Mouse (Mus musculus) ES-Bruce4 (cell line): ENCODE data around the gene Wdr89. TPM values are rescaled to one million over a fixed set of nuclear protein-coding genes. Genes with fewer than 3 reads are reported as not detected.
A peak's percentile ranks its signal among the peaks of the same experiment; 100 is the strongest.

ENCODE experiments used
- H3K27ac ChIP-seq: 2 replicates; pipeline ENCODE4 v1.5.1; 2012; ENCODE audit warnings: low read length, inconsistent platforms; ENCODE audit not compliant: insufficient read depth
- H3K27me3 ChIP-seq: 2 replicates; pipeline ENCODE4 v1.6.1; 2012; ENCODE audit warnings: mild to moderate bottlenecking, low read length, inconsistent platforms; ENCODE audit not compliant: control insufficient read depth, poor library complexity, insufficient read depth, severe bottlenecking
- H3K36me3 ChIP-seq: 2 replicates; pipeline ENCODE4 v1.6.1; 2012; ENCODE audit warnings: inconsistent platforms, mild to moderate bottlenecking, low read length, moderate library complexity; ENCODE audit not compliant: control insufficient read depth, poor library complexity, insufficient read depth, severe bottlenecking
- H3K4me1 ChIP-seq: one replicate; pipeline ENCODE4 v1.8.1; 2011; ENCODE audit warnings: low read length; ENCODE audit not compliant: control insufficient read depth, insufficient read depth
- H3K4me3 ChIP-seq: 2 replicates; pipeline ENCODE4 v1.5.1; 2011; ENCODE audit warnings: low read depth, mild to moderate bottlenecking, low read length
- H3K9ac ChIP-seq: 2 replicates; pipeline ENCODE4 v1.6.1; 2012; ENCODE audit warnings: low read depth, mild to moderate bottlenecking, inconsistent platforms; ENCODE audit not compliant: poor library complexity, severe bottlenecking
- H3K9me3 ChIP-seq: replicated peaks from 2 replicates; pipeline ENCODE4 v1.6.1; 2012; ENCODE audit warnings: mild to moderate bottlenecking, low read length, inconsistent platforms; ENCODE audit not compliant: control insufficient read depth, poor library complexity, insufficient read depth, severe bottlenecking
- CTCF ChIP-seq: IDR thresholded peaks from one replicate; pipeline ENCODE4 v1.8.1; 2011; ENCODE audit warnings: low read depth, low read length
- EP300 ChIP-seq: IDR thresholded peaks from 2 replicates; pipeline ENCODE4 v1.6.1; 2011; ENCODE audit warnings: low read depth, low read length; ENCODE audit not compliant: insufficient read depth
- POLR2A ChIP-seq: IDR thresholded peaks from one replicate; pipeline ENCODE4 v1.8.1; 2011; ENCODE audit warnings: low read length; ENCODE audit not compliant: insufficient read depth
- polyA plus RNA-seq: library from polyadenylated mRNA; stranded (reverse); fragments of >200 nt; gene quantifications from 2 replicates; pipeline ENCODE4 v1.2.4, GENCODE M21; 2011; ENCODE audit warnings: low read depth; ENCODE audit not compliant: missing spikeins, insufficient read depth, insufficient read length

The Wdr89 gene
- polyA plus RNA-seq, 1 experiment, result 75.8 TPM

DNA sequence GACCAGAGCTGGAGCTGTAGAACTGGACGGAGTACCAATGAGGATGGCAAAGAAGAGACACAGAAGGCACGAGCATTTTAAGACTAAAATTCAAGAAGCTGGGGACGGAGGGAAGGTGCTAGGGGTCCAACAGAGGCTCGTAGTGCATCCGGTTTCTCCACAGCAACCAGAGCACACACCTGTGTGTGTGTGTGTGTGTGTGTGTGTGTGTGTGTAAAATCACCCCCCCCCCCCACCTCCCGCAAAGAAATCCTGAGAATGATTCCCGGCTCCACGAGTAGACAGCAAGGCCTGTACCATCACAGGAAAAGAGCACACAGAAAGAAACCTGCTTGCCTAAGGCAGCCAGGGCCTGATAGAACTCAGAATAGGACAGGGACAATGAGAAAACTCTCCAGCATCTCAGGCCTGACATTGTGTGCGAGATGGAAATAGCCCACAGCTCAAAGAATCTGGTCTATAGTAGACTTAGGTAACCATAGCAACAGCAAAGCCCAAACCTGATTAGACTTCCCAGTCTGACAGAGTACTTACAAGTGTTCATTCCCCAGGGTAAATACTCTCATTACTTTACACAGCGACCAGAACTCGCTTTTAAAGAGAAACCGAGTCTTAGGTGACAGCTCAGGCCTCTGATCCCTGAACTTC is 20.2 kb downstream of the Wdr89 start:
- no peak overlapping the region for H3K27ac ChIP-seq
- H3K27me3 ChIP-seq, result no peaks in the 10 kb centered on the region
- H3K9me3 ChIP-seq, result no peaks in the 10 kb centered on the region
- no peaks in the 10 kb centered on the region for H3K4me1 ChIP-seq
- H3K4me3 ChIP-seq, result no peak overlapping the region
- H3K36me3 ChIP-seq, result no peaks in the 10 kb centered on the region
- H3K9ac ChIP-seq, result no peak overlapping the region
- TF ChIP-seq CTCF (no peak), POLR2A (no peak), EP300 (no peak)

GRCm38 (mm10) chr12:75648281-75648680 is 21.1 kb downstream of the Wdr89 start:
- Histone ChIP-seq H3K36me3 (no peaks in the 10 kb centered on the region), H3K4me1 (no peaks in the 10 kb centered on the region), H3K27ac (no peak overlapping the region), H3K9me3 (no peaks in the 10 kb centered on the region), H3K9ac (no peak overlapping the region), H3K27me3 (no peaks in the 10 kb centered on the region), H3K4me3 (peak overlapping the region; percentile 31; the same call in 1 of the 2 replicates)
- TF ChIP-seq POLR2A, result no peak
- no peak for TF ChIP-seq EP300
- TF ChIP-seq CTCF, result peak; percentile 71

- Histone ChIP-seq H3K9me3 (no peaks in the 10 kb centered on the region), H3K9ac (no peak overlapping the region), H3K27ac (no peak overlapping the region), H3K4me1 (no peaks in the 10 kb centered on the region), H3K27me3 (no peaks in the 10 kb centered on the region), H3K36me3 (no peaks in the 10 kb centered on the region), H3K4me3 (no peak overlapping the region)
- TF ChIP-seq POLR2A (no peak), CTCF (no peak), EP300 (no peak)
These were observed 21.7 kb downstream of the Wdr89 start for GRCm38 (mm10) chr12:75647663-75648062.

DNA sequence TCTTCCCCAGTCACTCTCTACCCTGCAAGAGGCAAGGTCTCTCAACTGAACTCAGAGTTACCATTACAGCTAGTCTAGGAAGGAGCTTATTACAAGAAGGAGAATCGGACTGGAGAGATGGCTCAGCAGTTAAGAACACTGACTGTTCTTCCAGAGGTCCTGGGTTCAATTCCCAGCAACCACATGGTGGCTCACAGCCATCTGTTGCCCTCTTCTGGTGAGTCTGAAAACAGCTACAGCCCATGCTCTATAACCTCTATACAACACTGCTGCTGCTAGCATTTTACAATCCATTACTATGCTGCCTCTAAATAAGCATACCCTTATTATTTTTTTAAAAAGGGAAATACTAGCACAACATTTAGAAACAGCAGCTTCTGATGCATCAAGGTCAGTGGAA is 23.6 kb downstream of the Wdr89 start:
- Histone ChIP-seq H3K9ac (no peak overlapping the region), H3K9me3 (no peaks in the 10 kb centered on the region), H3K27me3 (no peaks in the 10 kb centered on the region), H3K36me3 (no peaks in the 10 kb centered on the region), H3K27ac (no peak overlapping the region), H3K4me3 (no peak overlapping the region), H3K4me1 (no peaks in the 10 kb centered on the region)
- TF ChIP-seq EP300, result no peak
- TF ChIP-seq CTCF, result no peak
- no peak for TF ChIP-seq POLR2A

DNA sequence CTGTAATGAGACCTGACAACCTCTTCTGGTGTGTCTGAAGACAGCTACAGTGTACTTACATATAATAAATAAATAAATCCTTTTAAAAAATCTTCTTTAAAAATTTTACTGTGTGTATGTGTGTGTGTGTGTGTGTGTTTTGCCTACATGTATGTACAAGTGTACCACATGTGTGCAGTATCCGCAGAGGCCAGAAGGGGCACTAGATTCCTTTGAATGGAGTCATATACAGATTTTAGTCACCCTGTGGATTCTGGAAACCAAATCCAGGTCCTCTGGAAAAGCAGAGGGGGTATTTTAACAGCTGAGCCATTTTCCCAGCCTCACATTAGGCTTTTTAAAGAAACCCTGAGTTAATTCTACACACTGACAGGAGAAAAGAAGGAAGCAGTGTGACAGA is 27.6 kb downstream of the Wdr89 start:
- Histone ChIP-seq H3K4me1 (no peaks in the 10 kb centered on the region), H3K4me3 (no peak overlapping the region), H3K27ac (no peak overlapping the region), H3K27me3 (no peaks in the 10 kb centered on the region), H3K36me3 (no peaks in the 10 kb centered on the region), H3K9ac (no peak overlapping the region), H3K9me3 (0 out of 2 replicates have a peak, but pooled peaks cover 6% of the 10 kb centered on the region)
- no peak for TF ChIP-seq CTCF
- TF ChIP-seq EP300, result no peak
- TF ChIP-seq POLR2A, result no peak

GRCm38 (mm10) chr12:75638345-75638744 is 31.0 kb downstream of the Wdr89 start:
- Histone ChIP-seq H3K27me3 (no peaks in the 10 kb centered on the region), H3K9me3 (0 out of 2 replicates have a peak, but pooled peaks cover 6% of the 10 kb centered on the region), H3K9ac (no peak overlapping the region), H3K36me3 (no peaks in the 10 kb centered on the region), H3K4me3 (no peak overlapping the region), H3K4me1 (no peaks in the 10 kb centered on the region), H3K27ac (no peak overlapping the region)
- no peak for TF ChIP-seq POLR2A
- TF ChIP-seq CTCF, result no peak
- TF ChIP-seq EP300, result no peak
